Mouse (Mus musculus) midbrain, embryonic 14.5 days (tissue): ENCODE results near the gene Mup14. TPM values are rescaled to one million over a fixed set of nuclear protein-coding genes. Genes with fewer than 3 reads are reported as not detected.
"Not testable (repeated sequence)": the region's sequence is repeated elsewhere in the genome, so short reads cannot be mapped to it uniquely, and the experiment has no call there.

Experiments
- ATAC-seq: fragments of 200-750 bp; cut with Nextera tagmentation; 2 replicates; pipeline ENCODE4 v1.8.0; 2017; ENCODE audit warnings: moderate number of reproducible peaks, moderate library complexity; ENCODE audit not compliant: low FRiP score, low TSS enrichment
- DNase-seq: peaks from one replicate; pipeline ENCODE4 v3.0.0-alpha.2; 2015
- H3K27ac ChIP-seq: fragments of 300-500 bp; sonication (generic); replicated peaks from 2 replicates; pipeline ENCODE4 v1.5.1; 2014; ENCODE audit warnings: mild to moderate bottlenecking, low read depth, low read length, moderate library complexity
- H3K27me3 ChIP-seq: fragments of 300-500 bp; sonication (generic); 2 replicates; pipeline ENCODE4 v1.6.1; 2014; ENCODE audit warnings: low read length, control low read depth, mixed read lengths; ENCODE audit not compliant: control insufficient read depth, insufficient read depth
- H3K36me3 ChIP-seq: fragments of 300-500 bp; sonication (generic); 2 replicates; pipeline ENCODE4 v1.6.1; 2014; ENCODE audit warnings: low read length, control low read depth; ENCODE audit not compliant: control insufficient read depth, insufficient read depth
- H3K4me1 ChIP-seq: fragments of 300-500 bp; sonication (generic); 2 replicates; pipeline ENCODE4 v1.6.1; 2014; ENCODE audit warnings: mild to moderate bottlenecking, antibody characterized with exemption, low read length, control low read depth; ENCODE audit not compliant: control insufficient read depth, insufficient read depth
- H3K4me2 ChIP-seq: fragments of 300-500 bp; sonication (generic); 2 replicates; pipeline ENCODE4 v1.6.1; 2014; ENCODE audit warnings: mild to moderate bottlenecking, low read length, moderate library complexity
- H3K4me3 ChIP-seq: fragments of 300-500 bp; sonication (generic); replicated peaks from 2 replicates; pipeline ENCODE4 v1.5.1; 2014; ENCODE audit warnings: low read depth, low read length
- H3K9ac ChIP-seq: fragments of 300-500 bp; sonication (generic); replicated peaks from 2 replicates; pipeline ENCODE4 v1.6.1; 2014; ENCODE audit warnings: mild to moderate bottlenecking, low read length, moderate library complexity
- H3K9me3 ChIP-seq: fragments of 300-500 bp; sonication (generic); 2 replicates; pipeline ENCODE4 v1.6.1; 2016; ENCODE audit warnings: low read length, control low read depth, mixed read lengths; ENCODE audit not compliant: control insufficient read depth
- WGBS: fragments of 180-500 bp; shearing (Covaris S2); extraction: QIAGEN DNeasy Blood & Tissue Kit; methylation state at CpG from one replicate; pipeline ENCODE4 v1.1.7; 2014; 5-methylcytosine and 5-hydroxymethylcytosine counted together
- polyA plus RNA-seq: library from polyadenylated mRNA; unstranded; fragments of >200 nt; fragmentation: Nextera tagmentation; extraction: Ambion mirVana; gene quantifications from 2 replicates; pipeline ENCODE4 v1.2.1, GENCODE M21; 2014

The Mup14 gene
- polyA plus RNA-seq: not detected in 2 replicates

DNA sequence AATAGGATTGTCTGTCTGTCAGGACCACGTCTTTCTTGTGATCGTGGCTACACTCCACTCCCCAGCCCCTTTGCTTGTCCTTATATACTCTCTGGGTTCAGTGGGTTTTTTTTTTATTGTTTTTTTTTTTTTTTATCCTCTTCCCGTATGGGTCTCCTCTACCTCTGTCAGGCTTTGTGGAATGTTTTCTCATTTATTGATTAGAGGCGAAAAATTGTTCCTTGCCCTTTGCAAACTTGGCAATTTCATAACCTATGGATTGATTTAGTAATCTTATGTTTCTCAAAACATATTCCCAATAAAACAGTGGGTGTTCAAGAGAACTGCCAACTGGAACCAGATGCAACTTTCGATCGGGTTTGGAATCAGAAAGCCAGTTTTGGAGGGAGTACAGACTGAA is at the start of gene Mup14:
Gene Mup14, minus strand, starts transcription at position 101 of the 400 bp plus-strand sequence.
- H3K27me3 ChIP-seq, H3K4me3 ChIP-seq, H3K9me3 ChIP-seq, H3K9ac ChIP-seq, ATAC-seq, H3K4me1 ChIP-seq, H3K36me3 ChIP-seq, H3K27ac ChIP-seq, H3K4me2 ChIP-seq, DNase-seq: not testable (repeated sequence)
- WGBS: 92% methylated on average over 5 of the region's 6 CpGs

GRCm38 (mm10) chr4:61338108-61338507 is 34.3 kb upstream of the Mup14 start:
- not testable (repeated sequence) for H3K27ac ChIP-seq, H3K36me3 ChIP-seq, H3K4me2 ChIP-seq, H3K9ac ChIP-seq, H3K9me3 ChIP-seq, H3K27me3 ChIP-seq, ATAC-seq, H3K4me3 ChIP-seq, DNase-seq, H3K4me1 ChIP-seq
- 65% methylated on average over 3 of the region's 5 CpGs for WGBS

Other genes starting within 250 kb of the Mup14 start
- gene Mup13, start 75.7 kb downstream of the Mup14 start, polyA plus RNA-seq: not detected in 2 replicates
- not detected in 2 replicates for gene Mup15, start 135.7 kb upstream of the Mup14 start, polyA plus RNA-seq
- gene Mup16, start 215.5 kb upstream of the Mup14 start, polyA plus RNA-seq: not detected in 2 replicates